Mouse (Mus musculus): ENCODE results near the gene Kank1. TPM values are rescaled to one million over a fixed set of nuclear protein-coding genes. Genes with fewer than 3 reads are reported as not detected.

The Kank1 gene
- polyA plus RNA-seq, 1 experiment = 6.3 TPM

- TF ChIP-seq CTCF (IDR thresholded peaks at IDR 0.05; ENCODE audit: extremely low read depth, insufficient read length, insufficient replicate concordance, low read depth, low read length) = no peak
- TF ChIP-seq POLR2A (IDR thresholded peaks at IDR 0.05; ENCODE audit: low read depth, low read length) = no peak
- no peaks in the 10 kb centered on the region; the same call in 1 of the 2 replicates for H3K4me1 ChIP-seq (ENCODE audit: control insufficient read depth, insufficient read depth, insufficient read length, low read length)
- no peak overlapping the region for H3K27ac ChIP-seq (ENCODE audit: insufficient read depth, low read depth, low read length)
- H3K36me3 ChIP-seq (ENCODE audit: control insufficient read depth, insufficient read depth, low read length) = peaks cover 15% of the 10 kb centered on the region
- no peaks in the 10 kb centered on the region for H3K27me3 ChIP-seq (ENCODE audit: control insufficient read depth, insufficient read depth, low read length)
- 94% methylated on average over 9 of the region's 9 CpGs for WGBS
- H3K4me3 ChIP-seq (ENCODE audit: low read depth, low read length) = no peak overlapping the region
Observed at GRCm38 (mm10) chr19:25409239-25409638, 172.5 kb downstream of the Kank1 start.

- no peak for TF ChIP-seq CTCF (IDR thresholded peaks at IDR 0.05; ENCODE audit: extremely low read depth, insufficient read length, insufficient replicate concordance, low read depth, low read length)
- TF ChIP-seq POLR2A (IDR thresholded peaks at IDR 0.05; ENCODE audit: low read depth, low read length) = no peak
- Histone ChIP-seq H3K27ac (ENCODE audit: insufficient read depth, low read depth, low read length) (no peak overlapping the region), H3K27me3 (ENCODE audit: control insufficient read depth, insufficient read depth, low read length) (no peaks in the 10 kb centered on the region), H3K4me1 (ENCODE audit: control insufficient read depth, insufficient read depth, insufficient read length, low read length) (no peaks in the 10 kb centered on the region; the same call in 1 of the 2 replicates), H3K36me3 (ENCODE audit: control insufficient read depth, insufficient read depth, low read length) (peaks cover 15% of the 10 kb centered on the region), H3K4me3 (ENCODE audit: low read depth, low read length) (no peak overlapping the region)
- 84% methylated on average over 17 of the region's 17 CpGs for WGBS
Observed at GRCm38 (mm10) chr19:25411353-25411752, 174.6 kb downstream of the Kank1 start.

- no peaks in the 10 kb centered on the region for H3K4me1 ChIP-seq (ENCODE audit: control insufficient read depth, insufficient read depth, insufficient read length, low read length)
- 71% methylated on average over 5 of the region's 5 CpGs for WGBS
- H3K36me3 ChIP-seq (ENCODE audit: control insufficient read depth, insufficient read depth, low read length) = peaks cover 8% of the 10 kb centered on the region
- no peak for TF ChIP-seq CTCF (IDR thresholded peaks at IDR 0.05; ENCODE audit: extremely low read depth, insufficient read length, insufficient replicate concordance, low read depth, low read length)
- no peak for TF ChIP-seq POLR2A (IDR thresholded peaks at IDR 0.05; ENCODE audit: low read depth, low read length)
- H3K27me3 ChIP-seq (ENCODE audit: control insufficient read depth, insufficient read depth, low read length) = no peaks in the 10 kb centered on the region
- no peak overlapping the region for H3K27ac ChIP-seq (ENCODE audit: insufficient read depth, low read depth, low read length)
- no peak overlapping the region for H3K4me3 ChIP-seq (ENCODE audit: low read depth, low read length)
Observed at GRCm38 (mm10) chr19:25415448-25415847, 178.7 kb downstream of the Kank1 start.

GRCm38 (mm10) chr19:25417671-25418070 lies 180.9 kb downstream of the Kank1 start:
- 0 out of 2 replicates have a peak, but pooled peaks cover 5% of the 10 kb centered on the region for H3K36me3 ChIP-seq (ENCODE audit: control insufficient read depth, insufficient read depth, low read length)
- WGBS = 74% methylated on average over 3 of the region's 3 CpGs
- H3K4me3 ChIP-seq (ENCODE audit: low read depth, low read length) = no peak overlapping the region
- TF ChIP-seq CTCF (IDR thresholded peaks at IDR 0.05; ENCODE audit: extremely low read depth, insufficient read length, insufficient replicate concordance, low read depth, low read length) = no peak
- no peak for TF ChIP-seq POLR2A (IDR thresholded peaks at IDR 0.05; ENCODE audit: low read depth, low read length)
- no peak overlapping the region for H3K27ac ChIP-seq (ENCODE audit: insufficient read depth, low read depth, low read length)
- no peaks in the 10 kb centered on the region for H3K27me3 ChIP-seq (ENCODE audit: control insufficient read depth, insufficient read depth, low read length)
- H3K4me1 ChIP-seq (ENCODE audit: control insufficient read depth, insufficient read depth, insufficient read length, low read length) = no peaks in the 10 kb centered on the region

- WGBS = 85% methylated on average over 8 of the region's 8 CpGs
- TF ChIP-seq POLR2A (IDR thresholded peaks at IDR 0.05; ENCODE audit: low read depth, low read length) = no peak
- no peak for TF ChIP-seq CTCF (IDR thresholded peaks at IDR 0.05; ENCODE audit: extremely low read depth, insufficient read length, insufficient replicate concordance, low read depth, low read length)
- Histone ChIP-seq H3K4me1 (ENCODE audit: control insufficient read depth, insufficient read depth, insufficient read length, low read length) (no peaks in the 10 kb centered on the region), H3K36me3 (ENCODE audit: control insufficient read depth, insufficient read depth, low read length) (peaks cover 14% of the 10 kb centered on the region), H3K4me3 (ENCODE audit: low read depth, low read length) (no peak overlapping the region), H3K27me3 (ENCODE audit: control insufficient read depth, insufficient read depth, low read length) (no peaks in the 10 kb centered on the region), H3K27ac (ENCODE audit: insufficient read depth, low read depth, low read length) (no peak overlapping the region)
Observed at GRCm38 (mm10) chr19:25419983-25420382, 183.2 kb downstream of the Kank1 start.

GRCm38 (mm10) chr19:25422096-25422495 lies 185.3 kb downstream of the Kank1 start:
- WGBS = 73% methylated on average over 7 of the region's 7 CpGs
- TF ChIP-seq POLR2A (IDR thresholded peaks at IDR 0.05; ENCODE audit: low read depth, low read length) = no peak
- TF ChIP-seq CTCF (IDR thresholded peaks at IDR 0.05; ENCODE audit: extremely low read depth, insufficient read length, insufficient replicate concordance, low read depth, low read length) = no peak
- H3K27ac ChIP-seq (ENCODE audit: insufficient read depth, low read depth, low read length) = no peak overlapping the region
- no peaks in the 10 kb centered on the region for H3K4me1 ChIP-seq (ENCODE audit: control insufficient read depth, insufficient read depth, insufficient read length, low read length)
- no peaks in the 10 kb centered on the region for H3K27me3 ChIP-seq (ENCODE audit: control insufficient read depth, insufficient read depth, low read length)
- H3K4me3 ChIP-seq (ENCODE audit: low read depth, low read length) = no peak overlapping the region
- peaks cover 19% of the 10 kb centered on the region for H3K36me3 ChIP-seq (ENCODE audit: control insufficient read depth, insufficient read depth, low read length)

GRCm38 (mm10) chr19:25423371-25423770 lies 186.6 kb downstream of the Kank1 start:
- WGBS = 89% methylated on average over 5 of the region's 5 CpGs
- peaks cover 25% of the 10 kb centered on the region for H3K36me3 ChIP-seq (ENCODE audit: control insufficient read depth, insufficient read depth, low read length)
- no peaks in the 10 kb centered on the region for H3K27me3 ChIP-seq (ENCODE audit: control insufficient read depth, insufficient read depth, low read length)
- H3K4me3 ChIP-seq (ENCODE audit: low read depth, low read length) = no peak overlapping the region
- TF ChIP-seq CTCF (IDR thresholded peaks at IDR 0.05; ENCODE audit: extremely low read depth, insufficient read length, insufficient replicate concordance, low read depth, low read length) (no peak), POLR2A (IDR thresholded peaks at IDR 0.05; ENCODE audit: low read depth, low read length) (no peak)
- no peak overlapping the region for H3K27ac ChIP-seq (ENCODE audit: insufficient read depth, low read depth, low read length)
- no peaks in the 10 kb centered on the region for H3K4me1 ChIP-seq (ENCODE audit: control insufficient read depth, insufficient read depth, insufficient read length, low read length)
